Mouse (Mus musculus) retina, postnatal 1 day (tissue): ENCODE data around the gene Gm20219.

Source experiments
- DNase-seq: peaks from one replicate; pipeline ENCODE4 v3.0.0-alpha.2; 2012

The Gm20219 gene

GRCm38 (mm10) chr17:56551841-56552581 is 2.2 kb downstream of the Gm20219 start:
- DNase-seq: no peak

GRCm38 (mm10) chr17:56550784-56551475 is 3.3 kb downstream of the Gm20219 start:
- no peak for DNase-seq

- DNase-seq: no peak
These were observed 5.5 kb downstream of the Gm20219 start for GRCm38 (mm10) chr17:56548605-56549105.

GRCm38 (mm10) chr17:56547846-56548604 is 6.2 kb downstream of the Gm20219 start:
- DNase-seq: no peak

- DNase-seq: peak; percentile 69
These were observed 6.9 kb downstream of the Gm20219 start for GRCm38 (mm10) chr17:56547116-56547845.

- DNase-seq: no peak
These were observed 7.6 kb downstream of the Gm20219 start for GRCm38 (mm10) chr17:56546576-56546975.

GRCm38 (mm10) chr17:56545945-56546344 is 8.2 kb downstream of the Gm20219 start:
- DNase-seq: no peak

GRCm38 (mm10) chr17:56544699-56545387 is 9.3 kb downstream of the Gm20219 start:
- no peak for DNase-seq

GRCm38 (mm10) chr17:56543684-56544224 is 10.4 kb downstream of the Gm20219 start:
- no peak for DNase-seq

GRCm38 (mm10) chr17:56542736-56543135 is 11.5 kb downstream of the Gm20219 start:
- DNase-seq: no peak

GRCm38 (mm10) chr17:56540562-56540975 is 13.6 kb downstream of the Gm20219 start:
- peak; percentile 50 for DNase-seq

GRCm38 (mm10) chr17:56537912-56538311 is 16.3 kb downstream of the Gm20219 start:
- DNase-seq: peak; percentile 84

- no peak for DNase-seq
These were observed 17.3 kb downstream of the Gm20219 start for GRCm38 (mm10) chr17:56536874-56537273.

- no peak for DNase-seq
These were observed 18.0 kb downstream of the Gm20219 start for GRCm38 (mm10) chr17:56536192-56536591.

- no peak for DNase-seq
These were observed 29.2 kb downstream of the Gm20219 start for GRCm38 (mm10) chr17:56524943-56525342.

- DNase-seq: peak; percentile 59
These were observed 31.4 kb downstream of the Gm20219 start for GRCm38 (mm10) chr17:56522744-56523143.

GRCm38 (mm10) chr17:56515690-56516410 is 38.3 kb downstream of the Gm20219 start:
- peak; percentile 96 for DNase-seq

- peak; percentile 71 for DNase-seq
These were observed 39.3 kb downstream of the Gm20219 start for GRCm38 (mm10) chr17:56514916-56515315.

GRCm38 (mm10) chr17:56514330-56514729 is 39.9 kb downstream of the Gm20219 start:
- DNase-seq: no peak

GRCm38 (mm10) chr17:56512310-56512709 is 41.9 kb downstream of the Gm20219 start, which contains the start of gene Znrf4:
Gene Znrf4 (minus strand): TSS chr17:56512431.
- no peak for DNase-seq

- no peak for DNase-seq
These were observed 42.5 kb downstream of the Gm20219 start for GRCm38 (mm10) chr17:56511707-56512090.
